Mouse (Mus musculus): ENCODE results near the gene Bcas1. TPM values are rescaled to one million over a fixed set of nuclear protein-coding genes. Genes with fewer than 3 reads are reported as not detected.
A peak's percentile ranks its signal among the peaks of the same experiment; 100 is the strongest.

Bcas1 gene
- polyA plus RNA-seq, 1 experiment from 2014 or later = 33.0 TPM

- no peak overlapping the region for H3K27ac ChIP-seq (replicated peaks)
- H3K9ac ChIP-seq (ENCODE audit: low read length) = no peak overlapping the region
- DNase-seq (ENCODE audit: low spot score) = peak; percentile 93
- 4% methylated on average over 9 of the region's 9 CpGs for WGBS
- ATAC-seq (ENCODE audit: low FRiP score, low TSS enrichment) = peak; percentile 62
- H3K4me2 ChIP-seq (replicated peaks; ENCODE audit: low read depth) = 0 out of 2 replicates have a peak overlapping the region, but pooled peaks have one; percentile 29
- H3K9me3 ChIP-seq (ENCODE audit: control insufficient read depth, low read length) = no peaks in the 10 kb centered on the region
- H3K27me3 ChIP-seq (ENCODE audit: control insufficient read depth, insufficient read depth, low read length) = no peaks in the 10 kb centered on the region
- H3K4me1 ChIP-seq (replicated peaks; ENCODE audit: control insufficient read depth, insufficient read depth) = no peaks in the 10 kb centered on the region; the same call in 1 of the 2 replicates
- no peak overlapping the region for H3K4me3 ChIP-seq (ENCODE audit: low read depth, low read length)
- TF ChIP-seq CTCF (IDR thresholded peaks at IDR 0.05; ENCODE audit: low read depth) = peak; percentile 94
- no peak for TF ChIP-seq EP300 (optimal IDR thresholded peaks at IDR 0.05)
- no peaks in the 10 kb centered on the region for H3K36me3 ChIP-seq (ENCODE audit: control insufficient read depth, insufficient read depth, low read length)
Observed at GRCm38 (mm10) chr2:170450933-170451332, 23.3 kb upstream of the Bcas1 start.

- Histone ChIP-seq H3K4me3 (ENCODE audit: low read depth, low read length) (no peak overlapping the region), H3K9me3 (ENCODE audit: control insufficient read depth, low read length) (no peaks in the 10 kb centered on the region), H3K4me2 (replicated peaks; ENCODE audit: low read depth) (no peak overlapping the region), H3K27me3 (ENCODE audit: control insufficient read depth, insufficient read depth, low read length) (no peaks in the 10 kb centered on the region), H3K36me3 (ENCODE audit: control insufficient read depth, insufficient read depth, low read length) (no peaks in the 10 kb centered on the region), H3K4me1 (replicated peaks; ENCODE audit: control insufficient read depth, insufficient read depth) (peaks cover 2% of the 10 kb centered on the region), H3K9ac (ENCODE audit: low read length) (no peak overlapping the region), H3K27ac (replicated peaks) (no peak overlapping the region)
- ATAC-seq (ENCODE audit: low FRiP score, low TSS enrichment) = no peak
- 70% methylated on average over 10 of the region's 10 CpGs for WGBS
- TF ChIP-seq EP300 (optimal IDR thresholded peaks at IDR 0.05) = no peak
- TF ChIP-seq CTCF (IDR thresholded peaks at IDR 0.05; ENCODE audit: low read depth) = no peak
- no peak for DNase-seq (ENCODE audit: low spot score)
Observed at GRCm38 (mm10) chr2:170447651-170448050, 20.0 kb upstream of the Bcas1 start.

- H3K36me3 ChIP-seq (ENCODE audit: control insufficient read depth, insufficient read depth, low read length) = no peaks in the 10 kb centered on the region
- peak; percentile 65 for ATAC-seq (ENCODE audit: low FRiP score, low TSS enrichment)
- peaks cover 2% of the 10 kb centered on the region for H3K4me1 ChIP-seq (replicated peaks; ENCODE audit: control insufficient read depth, insufficient read depth)
- H3K4me3 ChIP-seq (ENCODE audit: low read depth, low read length) = no peak overlapping the region
- H3K9me3 ChIP-seq (ENCODE audit: control insufficient read depth, low read length) = no peaks in the 10 kb centered on the region
- H3K4me2 ChIP-seq (replicated peaks; ENCODE audit: low read depth) = no peak overlapping the region
- WGBS = 58% methylated on average over 5 of the region's 5 CpGs
- peak; percentile 53 for DNase-seq (ENCODE audit: low spot score)
- H3K27me3 ChIP-seq (ENCODE audit: control insufficient read depth, insufficient read depth, low read length) = no peaks in the 10 kb centered on the region
- H3K9ac ChIP-seq (ENCODE audit: low read length) = no peak overlapping the region
- TF ChIP-seq CTCF (IDR thresholded peaks at IDR 0.05; ENCODE audit: low read depth) (no peak), EP300 (optimal IDR thresholded peaks at IDR 0.05) (no peak)
- peak overlapping the region; percentile 61 for H3K27ac ChIP-seq (replicated peaks)
Observed at GRCm38 (mm10) chr2:170446843-170447383, 19.3 kb upstream of the Bcas1 start.

GRCm38 (mm10) chr2:170445861-170446260 lies 18.2 kb upstream of the Bcas1 start:
- Histone ChIP-seq H3K4me2 (replicated peaks; ENCODE audit: low read depth) (no peak overlapping the region), H3K4me1 (replicated peaks; ENCODE audit: control insufficient read depth, insufficient read depth) (peaks cover 2% of the 10 kb centered on the region), H3K27me3 (ENCODE audit: control insufficient read depth, insufficient read depth, low read length) (no peaks in the 10 kb centered on the region), H3K4me3 (ENCODE audit: low read depth, low read length) (no peak overlapping the region), H3K9ac (ENCODE audit: low read length) (no peak overlapping the region), H3K36me3 (ENCODE audit: control insufficient read depth, insufficient read depth, low read length) (no peaks in the 10 kb centered on the region), H3K9me3 (ENCODE audit: control insufficient read depth, low read length) (no peaks in the 10 kb centered on the region), H3K27ac (replicated peaks) (no peak overlapping the region; the same call in 1 of the 2 replicates)
- 31% methylated on average over 5 of the region's 5 CpGs for WGBS
- ATAC-seq (ENCODE audit: low FRiP score, low TSS enrichment) (peak; percentile 84), DNase-seq (ENCODE audit: low spot score) (peak; percentile 68)
- TF ChIP-seq EP300 (optimal IDR thresholded peaks at IDR 0.05) = no peak
- no peak for TF ChIP-seq CTCF (IDR thresholded peaks at IDR 0.05; ENCODE audit: low read depth)

GRCm38 (mm10) chr2:170442535-170442934 lies 14.9 kb upstream of the Bcas1 start:
- H3K27me3 ChIP-seq (ENCODE audit: control insufficient read depth, insufficient read depth, low read length) = no peaks in the 10 kb centered on the region
- no peak overlapping the region for H3K27ac ChIP-seq (replicated peaks)
- no peaks in the 10 kb centered on the region for H3K36me3 ChIP-seq (ENCODE audit: control insufficient read depth, insufficient read depth, low read length)
- no peak for ATAC-seq (ENCODE audit: low FRiP score, low TSS enrichment)
- no peak overlapping the region for H3K4me2 ChIP-seq (replicated peaks; ENCODE audit: low read depth)
- WGBS = 70% methylated on average over 3 of the region's 3 CpGs
- DNase-seq (ENCODE audit: low spot score) = peak; percentile 60
- no peaks in the 10 kb centered on the region for H3K9me3 ChIP-seq (ENCODE audit: control insufficient read depth, low read length)
- TF ChIP-seq EP300 (optimal IDR thresholded peaks at IDR 0.05) (no peak), CTCF (IDR thresholded peaks at IDR 0.05; ENCODE audit: low read depth) (peak; percentile 66)
- no peak overlapping the region for H3K9ac ChIP-seq (ENCODE audit: low read length)
- no peak overlapping the region for H3K4me3 ChIP-seq (ENCODE audit: low read depth, low read length)
- peaks cover 2% of the 10 kb centered on the region for H3K4me1 ChIP-seq (replicated peaks; ENCODE audit: control insufficient read depth, insufficient read depth)

- Histone ChIP-seq H3K27ac (replicated peaks) (no peak overlapping the region), H3K4me3 (ENCODE audit: low read depth, low read length) (no peak overlapping the region), H3K4me1 (replicated peaks; ENCODE audit: control insufficient read depth, insufficient read depth) (no peaks in the 10 kb centered on the region), H3K9me3 (ENCODE audit: control insufficient read depth, low read length) (no peaks in the 10 kb centered on the region), H3K4me2 (replicated peaks; ENCODE audit: low read depth) (no peak overlapping the region), H3K36me3 (ENCODE audit: control insufficient read depth, insufficient read depth, low read length) (no peaks in the 10 kb centered on the region), H3K27me3 (ENCODE audit: control insufficient read depth, insufficient read depth, low read length) (no peaks in the 10 kb centered on the region), H3K9ac (ENCODE audit: low read length) (no peak overlapping the region)
- no peak for ATAC-seq (ENCODE audit: low FRiP score, low TSS enrichment)
- WGBS = 38% methylated on average over 13 of the region's 13 CpGs
- no peak for TF ChIP-seq CTCF (IDR thresholded peaks at IDR 0.05; ENCODE audit: low read depth)
- no peak for TF ChIP-seq EP300 (optimal IDR thresholded peaks at IDR 0.05)
- no peak for DNase-seq (ENCODE audit: low spot score)
Observed at GRCm38 (mm10) chr2:170438782-170439181, 11.1 kb upstream of the Bcas1 start.
